21 mouse cellular contexts compared by ENCODE assay signal in the genomic region with DNA sequence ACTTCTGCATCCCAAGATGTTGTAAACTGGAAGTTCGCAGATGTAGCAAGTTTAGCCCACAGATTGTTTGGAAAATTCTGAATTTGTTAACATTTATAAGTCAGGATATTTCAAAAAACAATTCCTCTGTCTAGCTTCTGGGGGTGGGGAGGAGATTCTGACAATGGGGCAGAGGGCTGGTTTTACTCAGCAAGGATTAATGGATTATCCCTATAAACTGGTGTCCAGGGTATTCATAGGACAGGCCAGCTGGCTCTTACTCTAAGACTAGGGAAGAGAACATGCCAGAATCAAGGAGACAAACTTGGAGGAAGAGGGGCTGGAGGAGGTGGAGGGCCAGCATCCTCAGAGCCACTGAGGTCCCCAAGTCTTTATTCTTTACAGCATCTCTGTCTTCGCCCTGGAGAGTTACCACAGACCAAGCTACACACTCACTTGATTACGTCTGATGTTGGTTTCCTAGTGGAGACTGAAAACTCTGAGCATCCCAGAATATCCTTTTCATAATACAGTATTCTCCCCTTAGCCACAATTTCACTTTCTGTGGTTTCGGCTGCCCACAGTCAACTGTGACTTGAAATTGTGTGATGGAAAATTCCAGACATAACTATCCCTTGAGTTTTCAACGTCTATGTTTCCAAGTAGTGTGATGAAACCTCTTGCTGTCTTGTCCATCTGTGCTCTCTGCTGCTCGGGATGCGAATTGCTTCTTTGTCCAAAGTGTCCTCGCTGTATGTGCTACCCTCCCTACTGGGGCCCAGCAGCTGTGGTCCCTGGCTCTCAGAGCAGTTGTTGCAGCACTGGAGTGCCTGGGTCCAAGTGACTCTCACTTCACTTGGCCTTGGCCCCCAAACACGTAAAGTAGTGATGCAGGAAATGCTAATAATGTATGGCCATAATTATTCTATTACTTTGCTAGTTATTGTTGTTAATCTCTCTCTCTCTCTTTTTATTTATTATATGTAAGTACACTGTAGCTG.
DNase-seq lines count a peak whose midpoint lies in the region; ATAC-seq and TF ChIP-seq lines count a peak whose summit lies in the region.
"Had no signal": no experiment of that assay in that cellular context is flagged by ENCODE, and none has a peak within 500 bp of the region (broad histone marks: within the 10 kb centered on the region; RNA-seq: fewer than 3 reads in every experiment).

No protein-coding gene starts in this region.

- peaks cover 7% of the 10 kb centered on the region for H3K4me1 ChIP-seq in liver, embryonic 16.5 days (ENCODE audit: control insufficient read depth, low read depth, low read length)
- H3K4me1 ChIP-seq in CH12.LX (ENCODE audit: control insufficient read depth in 1 of 2, insufficient read depth in 2 of 2) = peaks cover 0 to 10% of the 10 kb centered on the region in 2 experiments; a peak in 2 of 4 replicates
- H3K4me1 ChIP-seq in embryonic fibroblast, embryonic 13.5 days (ENCODE audit: control insufficient read depth, insufficient read depth, low read length) = peaks cover 3% of the 10 kb centered on the region
- H3K4me1 ChIP-seq in stomach, postnatal 0 days (replicated peaks; ENCODE audit: control insufficient read depth, insufficient read depth) = peaks cover 3% of the 10 kb centered on the region; the same call in 1 of the 2 replicates
- H3K4me1 ChIP-seq in thymus, adult 2 months (replicated peaks; ENCODE audit: control insufficient read depth, insufficient read depth, low read length) = no peaks in the 10 kb centered on the region
- H3K4me1 ChIP-seq: hindbrain, embryonic 15.5 days had no signal

- no peaks in the 10 kb centered on the region for H3K79me2 ChIP-seq in CH12.LX (replicated peaks; ENCODE audit: control insufficient read depth, extremely low read depth, insufficient read depth, poor library complexity, severe bottlenecking)

- in situ Hi-C loops in CH12.LX (cut with MboI; ENCODE audit: low pct_ligation_motif_present, low pct_unique_long_range_greater_than_20kb, low sequenced_read_pairs) = no loop called here

- no peak overlapping the region for H3K4me3 ChIP-seq in liver, embryonic 16.5 days (ENCODE audit: low read depth, low read length)
- H3K4me3 ChIP-seq in CH12.LX (replicated peaks in 1 of 3; ENCODE audit: low read depth in 2 of 3, low read length in 2 of 3, poor library complexity in 1 of 3) = no peak overlapping the region
- no peak overlapping the region for H3K4me3 ChIP-seq in embryonic fibroblast, embryonic 13.5 days (ENCODE audit: insufficient read depth, low read length)
- H3K4me3 ChIP-seq in stomach, postnatal 0 days (ENCODE audit: low read depth, low read length) = no peak overlapping the region
- no peak overlapping the region for H3K4me3 ChIP-seq in thymus, adult 2 months (ENCODE audit: control insufficient read depth, insufficient read depth, low read length)
- H3K4me3 ChIP-seq: erythroblast, embryonic 14.5 days; heart, embryonic 10.5 days; hindbrain, embryonic 15.5 days; left cerebral cortex, adult 2 months; limb, embryonic 12.5 days had no signal

- dilution Hi-C loops in CH12.LX (cut with MboI; ENCODE audit: extremely low pct_ligation_motif_present, extremely low pct_unique_long_range_greater_than_20kb, low sequenced_read_pairs) = no loop called here

- no peak for TF ChIP-seq RAD21 in CH12.LX (IDR thresholded peaks at IDR 0.05; ENCODE audit: low read depth, low read length)

- no peaks in the 10 kb centered on the region for H3K36me3 ChIP-seq in liver, embryonic 16.5 days (ENCODE audit: control insufficient read depth, insufficient read depth)
- peaks cover 0 to 4% of the 10 kb centered on the region in 2 experiments for H3K36me3 ChIP-seq in CH12.LX (replicated peaks in 1 of 2; ENCODE audit: control insufficient read depth in 1 of 2, insufficient read depth in 1 of 2, low read length in 1 of 2)
- H3K36me3 ChIP-seq in stomach, postnatal 0 days (ENCODE audit: control insufficient read depth, insufficient read depth, low read length) = no peaks in the 10 kb centered on the region
- no peaks in the 10 kb centered on the region for H3K36me3 ChIP-seq in thymus, adult 2 months (ENCODE audit: control insufficient read depth, insufficient read depth, low read length)
- H3K36me3 ChIP-seq: hindbrain, embryonic 15.5 days; limb, embryonic 12.5 days had no signal

- 0 out of 2 replicates have a peak, but pooled peaks cover 2% of the 10 kb centered on the region for H3K9me3 ChIP-seq in liver, embryonic 16.5 days (replicated peaks; ENCODE audit: control insufficient read depth, low read length)
- H3K9me3 ChIP-seq in CH12.LX (replicated peaks; ENCODE audit: low read length) = peaks cover 2% of the 10 kb centered on the region
- no peaks in the 10 kb centered on the region for H3K9me3 ChIP-seq in stomach, postnatal 0 days (ENCODE audit: control insufficient read depth, low read length)
- H3K9me3 ChIP-seq: heart, embryonic 10.5 days; hindbrain, embryonic 15.5 days had no signal

- no peak for ATAC-seq in liver, embryonic 16.5 days (ENCODE audit: low read depth)
- no peak; the same call in 1 of the 2 replicates for ATAC-seq in stomach, postnatal 0 days (ENCODE audit: low FRiP score, low TSS enrichment)
- ATAC-seq: forebrain, embryonic 16.5 days had no signal

- no peak for TF ChIP-seq CTCF in CH12.LX (conservative IDR thresholded peaks at IDR 0.05 in 1 of 2, IDR thresholded peaks at IDR 0.05 in 1 of 2; ENCODE audit: low read depth in 2 of 2, low read length in 2 of 2)
- no peak for TF ChIP-seq CTCF in embryonic fibroblast, embryonic 13.5 days (IDR thresholded peaks at IDR 0.05; ENCODE audit: borderline replicate concordance, insufficient read depth, low read length)
- TF ChIP-seq CTCF in stomach, postnatal 0 days (IDR thresholded peaks at IDR 0.05; ENCODE audit: low read depth) = no peak
- TF ChIP-seq CTCF in thymus, adult 2 months (IDR thresholded peaks at IDR 0.05; ENCODE audit: borderline replicate concordance, control insufficient read depth, extremely low read depth, insufficient read depth, low read length, poor library complexity) = no peak

- H3K27ac ChIP-seq in liver, embryonic 16.5 days (ENCODE audit: low read length) = peak overlapping the region; percentile 41; the same call in 1 of the 2 replicates
- H3K27ac ChIP-seq in CH12.LX (ENCODE audit: insufficient read depth, low read depth) = no peak overlapping the region
- H3K27ac ChIP-seq in embryonic fibroblast, embryonic 13.5 days (ENCODE audit: insufficient read depth, low read length) = peak overlapping the region; percentile 86
- peak overlapping the region; percentile 65; the same call in 1 of the 2 replicates for H3K27ac ChIP-seq in stomach, postnatal 0 days (replicated peaks)
- no peak overlapping the region for H3K27ac ChIP-seq in thymus, adult 2 months (ENCODE audit: control insufficient read depth, insufficient read depth, low read length)
- H3K27ac ChIP-seq: hindbrain, embryonic 15.5 days; left cerebral cortex, adult 2 months; liver, embryonic 14.5 days had no signal

- DNase-seq in liver (no peak), CH12.LX (ENCODE audit: extremely low read depth) (peak; percentile 12)
- DNase-seq in stomach, postnatal 0 days (ENCODE audit: low spot score) = no peak
- no peak for DNase-seq in thymus, adult 2 months
- DNase-seq in embryo, embryonic 10.5 days (ENCODE audit: low spot score) = no peak
- DNase-seq: cerebellum, postnatal 10 days; heart, postnatal 14 days; kidney, adult 18-20 months; kidney, postnatal 10 days; lung, postnatal 14 days; right cerebral cortex, postnatal 14 days; thymus, adult 18-20 months had no signal

- no peak overlapping the region for H3K4me2 ChIP-seq in liver, embryonic 16.5 days (ENCODE audit: low read depth, low read length)
- no peak overlapping the region for H3K4me2 ChIP-seq in CH12.LX (ENCODE audit: insufficient read depth, low read depth, poor library complexity, severe bottlenecking)
- no peak overlapping the region for H3K4me2 ChIP-seq in stomach, postnatal 0 days (replicated peaks; ENCODE audit: low read depth)
- H3K4me2 ChIP-seq: hindbrain, embryonic 15.5 days; limb, embryonic 12.5 days had no signal

- no peak for TF ChIP-seq EP300 in CH12.LX (IDR thresholded peaks at IDR 0.05; ENCODE audit: low read length)
- no peak for TF ChIP-seq EP300 in stomach, postnatal 0 days (optimal IDR thresholded peaks at IDR 0.05)

- H3K27me3 ChIP-seq in liver, embryonic 16.5 days (ENCODE audit: control insufficient read depth, insufficient read depth, low read depth, low read length) = no peaks in the 10 kb centered on the region
- no peaks in the 10 kb centered on the region for H3K27me3 ChIP-seq in CH12.LX (replicated peaks)
- H3K27me3 ChIP-seq in stomach, postnatal 0 days (ENCODE audit: control insufficient read depth, insufficient read depth, low read length) = no peaks in the 10 kb centered on the region
- no peaks in the 10 kb centered on the region for H3K27me3 ChIP-seq in thymus, adult 2 months (ENCODE audit: control insufficient read depth, insufficient read depth, low read length)
- H3K27me3 ChIP-seq: hindbrain, embryonic 15.5 days; limb, embryonic 12.5 days had no signal

- H3K9ac ChIP-seq in liver, embryonic 16.5 days (ENCODE audit: low read depth, low read length) = no peak overlapping the region
- no peak overlapping the region for H3K9ac ChIP-seq in CH12.LX (ENCODE audit: insufficient read depth, low read depth)
- H3K9ac ChIP-seq in stomach, postnatal 0 days (ENCODE audit: low read length) = no peak overlapping the region
- H3K9ac ChIP-seq: hindbrain, embryonic 15.5 days; limb, embryonic 12.5 days; liver, embryonic 14.5 days had no signal

- 74% methylated on average over 9 of the region's 9 CpGs for WGBS in liver, embryonic 16.5 days (ENCODE audit: insufficient replicate concordance)
- WGBS in stomach, postnatal 0 days = 56% methylated on average over 9 of the region's 9 CpGs
- 78% methylated on average over 9 of the region's 9 CpGs for WGBS in thymus, adult 2 months

- no peak for TF ChIP-seq POLR2A in CH12.LX (IDR thresholded peaks at IDR 0.05; ENCODE audit: low read depth, low read length)
- TF ChIP-seq POLR2A in embryonic fibroblast, embryonic 13.5 days (IDR thresholded peaks at IDR 0.05; ENCODE audit: low read depth, low read length) = no peak
- no peak for TF ChIP-seq POLR2A in thymus, adult 2 months (IDR thresholded peaks at IDR 0.05; ENCODE audit: control insufficient read depth, extremely low read depth, insufficient read depth, low read length, poor library complexity)

TF ChIP-seq in CH12.LX, 34 proteins besides CTCF, POLR2A, EP300 and RAD21:
- TF ChIP-seq BHLHE40 (IDR thresholded peaks at IDR 0.05; ENCODE audit: low read depth, low read length) (peak; percentile 58), ETS1 (conservative IDR thresholded peaks at IDR 0.05; ENCODE audit: low read depth, low read length) (0 out of 2 replicates have a peak, but pooled peaks have one; percentile 13), NRF1 (IDR thresholded peaks at IDR 0.05; ENCODE audit: low read depth, low read length) (no peak), ZNF384 (IDR thresholded peaks at IDR 0.05; ENCODE audit: low read depth, low read length) (no peak), JUND (conservative IDR thresholded peaks at IDR 0.05; ENCODE audit: low read depth, low read length) (no peak), MAX (IDR thresholded peaks at IDR 0.05; ENCODE audit: low read length) (no peak), USF1 (IDR thresholded peaks at IDR 0.05; ENCODE audit: low read depth, low read length) (no peak), MAZ (IDR thresholded peaks at IDR 0.05; ENCODE audit: low read depth, low read length) (no peak)

Comparison
In these comparisons a context has a peak if more than half of its experiments do, and no peak if none do; other contexts are left out.
1. H3K27ac ChIP-seq: peak in liver, embryonic 16.5 days (single experiment), embryonic fibroblast, embryonic 13.5 days (single experiment) and stomach, postnatal 0 days (single experiment); none in CH12.LX (single experiment) and thymus, adult 2 months (single experiment).